Mouse (Mus musculus) c-Kit-positive CD71-positive TER-119-positive erythroid progenitor cells, embryonic 14.5 days (primary cell): ENCODE results near the gene Olfr392.

Experiments used
- DNase-seq: peaks from one replicate; pipeline ENCODE4 v3.0.0-alpha.2; 2013; ENCODE audit warnings: low spot score

Olfr392 gene

DNA sequence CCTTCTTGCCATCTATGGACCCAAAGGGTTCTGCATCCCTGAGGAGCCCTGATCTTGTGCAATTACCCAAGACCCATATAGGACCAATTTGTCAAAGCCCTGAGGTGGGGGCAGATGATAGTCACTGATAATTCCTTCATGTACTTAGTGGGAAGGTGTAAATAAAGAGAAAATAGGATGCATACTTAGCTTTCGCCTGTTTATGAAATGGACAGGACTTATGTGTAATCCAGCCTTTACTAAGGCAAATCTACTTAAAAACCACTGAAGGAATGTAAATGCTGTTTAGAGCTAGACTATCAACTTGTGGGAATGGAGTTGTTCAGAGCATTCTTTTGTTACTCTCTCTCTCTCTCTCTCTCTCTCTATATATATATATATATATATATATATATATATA lies at the start of gene Olfr392:
Gene Olfr392, minus strand, starts transcription at position 101 of the 400 bp plus-strand sequence.
- no peak for DNase-seq

DNA sequence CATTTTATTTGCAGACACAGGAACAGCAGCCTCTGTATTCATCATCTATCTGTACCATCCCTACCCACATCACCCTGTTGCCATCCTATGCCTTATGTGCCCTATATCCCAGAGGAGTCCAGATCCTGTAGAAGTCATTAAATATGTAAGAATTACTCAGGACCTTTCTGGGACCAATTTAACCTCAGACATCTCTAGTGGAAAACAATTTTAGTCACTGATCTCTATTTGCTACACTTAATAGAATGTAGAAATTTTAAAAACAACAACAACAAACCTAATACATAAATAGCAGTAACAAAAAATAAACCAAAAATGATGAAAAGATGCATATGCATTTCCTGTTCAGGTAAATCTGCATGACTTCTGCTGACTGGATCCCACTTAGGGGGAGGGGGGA lies 34.5 kb upstream of the Olfr392 start, which contains the start of gene Olfr393:
Gene Olfr393, minus strand, starts transcription at position 101 of the 400 bp plus-strand sequence.
- DNase-seq = no peak

DNA sequence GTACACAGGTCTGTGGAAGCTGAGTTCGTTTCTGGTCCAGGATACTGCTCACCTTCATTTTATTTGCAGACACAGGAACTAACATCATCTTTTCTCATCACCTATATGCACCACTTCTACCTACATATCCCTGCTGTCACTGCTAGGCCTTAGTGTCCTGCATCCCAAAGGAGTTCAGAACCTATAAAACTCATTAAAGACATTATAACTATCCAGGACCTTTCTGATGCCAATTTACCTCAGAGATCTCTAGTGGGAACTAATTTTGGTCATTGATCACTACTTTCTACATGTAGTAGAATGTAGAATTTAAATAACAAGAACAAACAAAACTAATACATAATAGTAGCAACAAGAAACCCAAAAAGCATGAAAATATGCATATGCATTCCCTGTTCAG lies 13.9 kb downstream of the Olfr392 start, which contains the start of gene Olfr391-ps:
Gene Olfr391-ps, minus strand, starts transcription at position 101 of the 400 bp plus-strand sequence.
- no peak for DNase-seq

DNA sequence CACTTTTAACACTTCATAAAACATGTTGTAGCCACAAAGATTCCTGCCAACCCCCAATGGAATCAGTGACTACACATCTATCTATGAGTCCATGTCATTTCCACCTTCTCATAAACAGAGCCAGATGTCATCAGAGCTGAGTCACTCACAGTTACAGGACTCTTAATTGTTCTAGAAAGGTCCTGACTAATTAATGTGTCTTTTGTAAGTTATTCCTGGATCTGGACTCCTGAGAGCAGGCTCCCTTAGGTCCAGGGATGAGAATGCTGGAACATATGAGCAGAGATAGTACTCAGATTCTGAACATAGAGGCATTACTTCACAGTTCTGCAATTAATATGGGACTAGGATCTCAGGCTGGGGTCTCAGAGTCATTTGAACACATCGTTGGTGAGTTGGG lies 34.2 kb downstream of the Olfr392 start, which contains the start of gene Olfr390:
Gene Olfr390, plus strand, starts transcription at position 301 of the 400 bp plus-strand sequence.
- no peak for DNase-seq

DNA sequence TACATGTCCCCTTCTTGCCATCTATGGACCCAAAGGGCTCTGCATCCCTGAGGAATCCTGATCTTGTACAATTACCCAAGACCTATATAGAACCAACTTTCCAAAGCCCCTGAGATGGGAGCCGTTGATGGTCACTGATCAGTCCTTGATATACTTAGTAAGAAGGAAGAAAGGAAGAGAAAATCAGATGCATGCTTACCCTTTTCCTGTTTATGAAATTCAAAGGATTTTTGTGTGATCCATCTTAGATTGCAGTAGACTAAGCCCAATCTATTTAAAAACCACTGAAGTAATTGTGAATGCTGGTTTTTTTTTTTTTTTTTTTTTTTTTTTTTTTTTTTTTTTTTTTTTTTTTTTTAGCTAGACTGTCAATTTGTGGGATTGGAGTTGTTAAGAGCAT lies 36.2 kb downstream of the Olfr392 start, which contains the start of gene Olfr389:
Gene Olfr389, minus strand, starts transcription at position 101 of the 400 bp plus-strand sequence.
- no peak for DNase-seq
